Mouse (Mus musculus) embryonic fibroblast, embryonic 13.5 days (primary cell): ENCODE data around the gene Babam1. TPM values are rescaled to one million over a fixed set of nuclear protein-coding genes. Genes with fewer than 3 reads are reported as not detected.

ENCODE experiments used
- H3K27ac ChIP-seq: 2 replicates; pipeline ENCODE4 v1.5.1; 2012; ENCODE audit warnings: low read length, control low read depth, inconsistent platforms; ENCODE audit not compliant: insufficient read depth
- H3K4me1 ChIP-seq: 2 replicates; pipeline ENCODE4 v1.6.1; 2011; ENCODE audit warnings: low read length; ENCODE audit not compliant: control insufficient read depth, insufficient read depth
- H3K4me3 ChIP-seq: 2 replicates; pipeline ENCODE4 v1.5.1; 2011; ENCODE audit warnings: mild to moderate bottlenecking, control low read depth, low read length; ENCODE audit not compliant: insufficient read depth
- CTCF ChIP-seq: IDR thresholded peaks from 2 replicates; pipeline ENCODE4 v1.5.1; 2011; ENCODE audit warnings: mild to moderate bottlenecking, control low read depth, low read length, moderate library complexity, borderline replicate concordance; ENCODE audit not compliant: insufficient read depth
- POLR2A ChIP-seq: IDR thresholded peaks from 2 replicates; pipeline ENCODE4 v1.6.1; 2011; ENCODE audit warnings: low read depth, mild to moderate bottlenecking, control low read depth, low read length, moderate library complexity
- polyA plus RNA-seq: library from polyadenylated mRNA; stranded (reverse); fragments of >200 nt; gene quantifications from 2 replicates; pipeline ENCODE4 v1.2.4, GENCODE M21; 2011; ENCODE audit warnings: low read depth; ENCODE audit not compliant: missing spikeins, insufficient read length

The Babam1 gene
- polyA plus RNA-seq, 1 experiment: 91.6 TPM

GRCm38 (mm10) chr8:71381421-71381970, 15.2 kb upstream of the Babam1 start, which contains the start of gene Nr2f6:
TSS of gene Nr2f6 (minus strand) at chr8:71381960.
- peak within 1 kb of the TSS; percentile 93 for H3K27ac ChIP-seq
- TF ChIP-seq POLR2A: peak; percentile 14
- no peak for TF ChIP-seq CTCF
- H3K4me3 ChIP-seq: peak within 1 kb of the TSS; percentile 90
- H3K4me1 ChIP-seq: peaks cover 5% of the 10 kb centered on the region

- Histone ChIP-seq H3K4me1 (peaks cover 5% of the 10 kb centered on the region), H3K27ac (peak overlapping the region; percentile 80), H3K4me3 (peak overlapping the region; percentile 40)
- TF ChIP-seq CTCF (no peak), POLR2A (no peak)
Observed at GRCm38 (mm10) chr8:71381971-71382961, 14.4 kb upstream of the Babam1 start.

GRCm38 (mm10) chr8:71383396-71383795, 13.3 kb upstream of the Babam1 start:
- H3K27ac ChIP-seq: no peak overlapping the region
- no peak overlapping the region for H3K4me3 ChIP-seq
- TF ChIP-seq CTCF (no peak), POLR2A (no peak)
- H3K4me1 ChIP-seq: peaks cover 5% of the 10 kb centered on the region

GRCm38 (mm10) chr8:71383860-71384259, 12.8 kb upstream of the Babam1 start:
- Histone ChIP-seq H3K4me1 (peaks cover 5% of the 10 kb centered on the region), H3K27ac (no peak overlapping the region), H3K4me3 (no peak overlapping the region)
- TF ChIP-seq POLR2A (no peak), CTCF (no peak)

GRCm38 (mm10) chr8:71385212-71385835, 11.3 kb upstream of the Babam1 start:
- Histone ChIP-seq H3K4me1 (peaks cover 5% of the 10 kb centered on the region), H3K4me3 (no peak overlapping the region), H3K27ac (no peak overlapping the region)
- no peak for TF ChIP-seq POLR2A
- TF ChIP-seq CTCF: no peak

GRCm38 (mm10) chr8:71388267-71388666, 8.4 kb upstream of the Babam1 start:
- H3K27ac ChIP-seq: no peak overlapping the region
- H3K4me3 ChIP-seq: no peak overlapping the region
- no peaks in the 10 kb centered on the region for H3K4me1 ChIP-seq
- TF ChIP-seq POLR2A: no peak
- no peak for TF ChIP-seq CTCF

GRCm38 (mm10) chr8:71391696-71392095, 5.0 kb upstream of the Babam1 start:
- H3K4me1 ChIP-seq: no peaks in the 10 kb centered on the region
- H3K4me3 ChIP-seq: no peak overlapping the region
- H3K27ac ChIP-seq: no peak overlapping the region
- no peak for TF ChIP-seq CTCF
- no peak for TF ChIP-seq POLR2A

- Histone ChIP-seq H3K4me3 (no peak overlapping the region), H3K27ac (no peak overlapping the region), H3K4me1 (peaks cover under 1% of the 10 kb centered on the region; the same call in 1 of the 2 replicates)
- TF ChIP-seq CTCF: no peak
- TF ChIP-seq POLR2A: no peak
Observed at GRCm38 (mm10) chr8:71392391-71392790, 4.3 kb upstream of the Babam1 start.

GRCm38 (mm10) chr8:71392871-71393270, 3.8 kb upstream of the Babam1 start:
- TF ChIP-seq CTCF (no peak), POLR2A (no peak)
- H3K4me3 ChIP-seq: no peak overlapping the region

GRCm38 (mm10) chr8:71394481-71394880, 2.2 kb upstream of the Babam1 start:
- peaks cover 4% of the 10 kb centered on the region; the same call in 1 of the 2 replicates for H3K4me1 ChIP-seq
- TF ChIP-seq POLR2A (no peak), CTCF (no peak)
- H3K4me3 ChIP-seq: no peak overlapping the region
- H3K27ac ChIP-seq: no peak overlapping the region

More at GRCm38 (mm10) chr8:71392871-71393270, 3.8 kb upstream of the Babam1 start:
- Histone ChIP-seq H3K27ac (no peak overlapping the region), H3K4me1 (peaks cover 4% of the 10 kb centered on the region; the same call in 1 of the 2 replicates)

- H3K4me1 ChIP-seq: peaks cover 4% of the 10 kb centered on the region; the same call in 1 of the 2 replicates
- no peak overlapping the region for H3K27ac ChIP-seq
- TF ChIP-seq CTCF: no peak
- H3K4me3 ChIP-seq: no peak overlapping the region
Observed at GRCm38 (mm10) chr8:71395071-71395470, 1.6 kb upstream of the Babam1 start.
